Mouse (Mus musculus): ENCODE measurements at regions not wholly inside any gene's neighbourhood (a gene's known extent, or its start where the extent isn't known, plus 50 kb on each side); places are given as distances from the start of the nearest gene placed in this dataset.

DNA sequence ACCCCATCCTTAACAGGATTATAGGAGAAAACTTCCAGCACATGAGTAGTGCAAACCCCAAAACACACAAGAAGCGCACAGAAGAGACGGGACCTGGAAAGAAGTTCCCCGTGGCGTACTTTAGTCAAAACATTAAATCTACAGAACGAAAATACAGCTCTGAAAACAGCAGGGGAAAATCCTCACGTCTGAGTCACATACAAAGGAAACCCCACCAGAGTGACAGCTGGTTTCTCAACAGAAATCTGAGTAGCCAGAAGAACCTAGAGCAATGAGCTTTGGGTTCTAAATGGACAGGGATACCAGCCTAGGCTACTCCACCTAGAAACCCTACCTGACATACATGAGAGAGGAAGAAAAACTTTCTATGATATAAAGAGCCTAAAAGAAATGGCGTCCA is 234.0 kb upstream of the Hs6st1 start:
- TF ChIP-seq CTCF (IDR thresholded peaks at IDR 0.05; ENCODE audit: control insufficient read depth, insufficient read depth, insufficient read length) (no peak), CEBPB (IDR thresholded peaks at IDR 0.05; ENCODE audit: low read depth) (no peak)

Measured in C2C12 (cell line).